Mouse (Mus musculus) neural tube, embryonic 15.5 days (tissue): ENCODE measurements at regions not wholly inside any gene's neighbourhood (a gene's known extent, or its start where the extent isn't known, plus 50 kb on each side); places are given as distances from the start of the nearest gene placed in this dataset.
A peak's percentile ranks its signal among the peaks of the same experiment; 100 is the strongest.

Experiments
- ATAC-seq: fragments of 200-750 bp; cut with Nextera tagmentation; 2 replicates; pipeline ENCODE4 v1.8.0; 2017; ENCODE audit warnings: mild to moderate bottlenecking, moderate TSS enrichment, moderate library complexity; ENCODE audit not compliant: low FRiP score
- H3K27ac ChIP-seq: fragments of 300-500 bp; sonication (generic); replicated peaks from 2 replicates; pipeline ENCODE4 v1.5.1; 2015; ENCODE audit warnings: mild to moderate bottlenecking, inconsistent platforms
- H3K27me3 ChIP-seq: fragments of 300-500 bp; sonication (generic); replicated peaks from 2 replicates; pipeline ENCODE4 v1.6.1; 2015; ENCODE audit warnings: inconsistent platforms
- H3K36me3 ChIP-seq: fragments of 300-500 bp; sonication (generic); 2 replicates; pipeline ENCODE4 v1.6.1; 2015; ENCODE audit warnings: inconsistent platforms
- H3K4me1 ChIP-seq: fragments of 300-500 bp; sonication (generic); 2 replicates; pipeline ENCODE4 v1.6.1; 2015; ENCODE audit warnings: inconsistent platforms
- H3K4me2 ChIP-seq: fragments of 300-500 bp; sonication (generic); 2 replicates; pipeline ENCODE4 v1.6.1; 2015; ENCODE audit warnings: inconsistent platforms, mild to moderate bottlenecking, moderate library complexity
- H3K4me3 ChIP-seq: fragments of 300-500 bp; sonication (generic); replicated peaks from 2 replicates; pipeline ENCODE4 v1.5.1; 2015; ENCODE audit warnings: mild to moderate bottlenecking, inconsistent platforms
- H3K9ac ChIP-seq: fragments of 300-500 bp; sonication (generic); replicated peaks from 2 replicates; pipeline ENCODE4 v1.6.1; 2015; ENCODE audit warnings: mild to moderate bottlenecking, inconsistent platforms
- H3K9me3 ChIP-seq: fragments of 300-500 bp; sonication (generic); replicated peaks from 2 replicates; pipeline ENCODE4 v1.6.1; 2016; ENCODE audit warnings: inconsistent platforms
- WGBS: fragments of 180-500 bp; shearing (Covaris S2); methylation state at CpG from one replicate; pipeline ENCODE4 v1.1.7; 2015; ENCODE audit warnings: mixed read lengths; 5-methylcytosine and 5-hydroxymethylcytosine counted together

DNA sequence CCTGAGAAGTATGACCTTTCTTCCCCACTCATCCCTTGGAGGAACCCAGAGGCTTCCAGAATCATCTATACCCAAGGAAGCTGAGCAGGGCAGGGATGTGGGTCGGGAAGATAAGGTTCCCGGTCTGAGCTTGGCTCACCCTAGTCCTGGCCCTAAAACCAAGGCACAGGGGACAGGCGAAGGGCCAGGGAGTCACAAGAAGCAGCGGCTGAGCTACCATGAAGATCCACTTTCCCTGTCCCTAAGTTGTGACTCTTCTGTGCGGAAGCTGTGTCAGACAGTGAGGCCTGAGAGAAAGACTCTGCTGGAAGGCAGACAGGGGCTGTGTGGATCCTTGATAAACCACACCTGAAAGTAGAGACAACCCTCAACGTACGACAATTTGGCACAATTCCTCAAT, 64.1 kb upstream of the Runx3 start:
- no peaks in the 10 kb centered on the region for H3K27me3 ChIP-seq
- H3K9ac ChIP-seq = no peak overlapping the region
- no peak overlapping the region for H3K27ac ChIP-seq
- H3K36me3 ChIP-seq = no peaks in the 10 kb centered on the region
- H3K4me1 ChIP-seq = no peaks in the 10 kb centered on the region
- no peak overlapping the region for H3K4me3 ChIP-seq
- no peak for ATAC-seq
- no peak overlapping the region for H3K4me2 ChIP-seq
- WGBS = 94% methylated on average over 7 of the region's 7 CpGs
- no peaks in the 10 kb centered on the region for H3K9me3 ChIP-seq

DNA sequence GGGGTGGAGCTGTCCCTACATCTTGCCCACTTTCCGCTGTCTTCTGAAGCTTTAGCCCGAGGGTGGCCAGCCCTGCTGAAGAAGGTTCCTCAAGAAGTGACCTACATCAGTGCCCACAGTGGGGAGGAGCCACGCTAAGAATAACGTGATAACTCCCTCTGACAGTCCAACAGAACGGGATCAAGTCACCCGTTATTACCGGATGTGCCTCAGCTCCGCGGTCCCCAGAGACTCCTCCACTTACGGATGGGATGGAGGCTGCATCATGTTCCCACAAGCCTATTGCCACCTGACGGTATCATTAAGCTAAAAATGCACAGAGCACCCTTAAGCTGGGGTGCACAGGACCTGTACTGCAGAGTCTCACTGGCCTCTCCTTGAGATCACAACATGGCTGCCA, 63.2 kb upstream of the Runx3 start:
- Histone ChIP-seq H3K27ac (no peak overlapping the region), H3K9ac (no peak overlapping the region), H3K4me1 (no peaks in the 10 kb centered on the region), H3K9me3 (no peaks in the 10 kb centered on the region), H3K36me3 (no peaks in the 10 kb centered on the region), H3K4me3 (no peak overlapping the region), H3K4me2 (no peak overlapping the region), H3K27me3 (no peaks in the 10 kb centered on the region)
- WGBS = 83% methylated on average over 11 of the region's 11 CpGs
- ATAC-seq = no peak

DNA sequence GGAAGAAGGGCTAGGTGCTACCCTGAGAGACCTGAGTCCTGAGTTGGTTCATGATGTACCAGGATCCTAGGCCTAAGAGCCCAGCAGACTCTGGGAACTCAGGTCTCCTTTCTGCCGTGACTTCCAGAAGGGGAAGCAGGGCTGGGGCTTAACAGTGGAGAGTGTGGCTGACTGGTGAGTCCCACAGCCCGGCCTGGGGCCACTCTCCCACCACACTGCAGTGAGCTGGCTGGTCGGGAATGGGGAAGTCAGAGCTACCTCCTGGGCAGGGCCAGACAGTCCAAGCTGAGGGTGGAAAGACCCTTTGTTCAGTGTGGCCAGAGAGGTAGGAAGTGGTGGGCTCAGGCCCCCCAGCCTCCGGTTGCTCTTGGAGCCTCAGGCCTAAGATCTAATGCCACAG, 61.6 kb upstream of the Runx3 start:
- Histone ChIP-seq H3K36me3 (no peaks in the 10 kb centered on the region), H3K9ac (no peak overlapping the region), H3K27me3 (no peaks in the 10 kb centered on the region), H3K4me1 (no peaks in the 10 kb centered on the region), H3K4me3 (no peak overlapping the region), H3K4me2 (no peak overlapping the region), H3K27ac (no peak overlapping the region), H3K9me3 (no peaks in the 10 kb centered on the region)
- ATAC-seq = no peak
- 85% methylated on average over 4 of the region's 4 CpGs for whole genome bisulfite sequencing

DNA sequence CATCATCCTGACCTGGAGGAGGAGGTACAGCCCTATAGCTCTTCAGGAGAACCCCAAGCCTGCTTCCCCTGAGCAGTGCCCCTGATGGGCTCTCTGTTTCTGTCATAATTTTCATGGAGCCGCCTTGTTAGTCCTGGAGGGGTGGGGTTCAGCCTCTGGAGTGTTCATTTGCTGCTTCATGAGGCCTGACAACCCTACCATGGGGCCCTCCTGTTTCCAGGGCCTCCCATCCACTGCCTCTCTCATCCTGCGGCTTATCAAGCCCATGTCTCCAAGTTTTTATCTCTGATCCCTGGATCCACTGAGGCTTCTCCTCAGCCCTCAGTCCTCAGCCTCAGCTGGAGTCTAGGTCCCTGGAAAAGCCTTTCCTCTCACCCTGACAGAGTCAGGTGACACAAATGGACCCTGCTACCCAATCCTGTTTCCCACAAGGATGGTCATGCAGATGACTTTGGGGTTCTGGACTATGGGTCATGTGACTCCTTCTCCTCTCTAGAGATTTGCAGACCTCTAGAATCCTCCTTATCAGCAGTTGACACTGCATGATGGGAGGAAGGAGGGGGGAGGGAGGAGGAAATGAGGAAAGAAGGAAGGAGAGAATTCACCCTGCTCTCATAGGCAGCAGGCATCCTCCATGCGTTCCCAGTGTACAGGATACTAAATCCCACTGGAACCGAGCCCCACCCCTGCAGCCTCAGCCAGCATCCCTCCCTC, 59.3 kb upstream of the Runx3 start:
- WGBS = 65% methylated on average over 4 of the region's 4 CpGs
- Histone ChIP-seq H3K9me3 (no peaks in the 10 kb centered on the region), H3K4me1 (no peaks in the 10 kb centered on the region), H3K27ac (no peak overlapping the region), H3K9ac (no peak overlapping the region), H3K4me3 (no peak overlapping the region), H3K4me2 (no peak overlapping the region), H3K27me3 (0 out of 2 replicates have a peak, but pooled peaks cover 5% of the 10 kb centered on the region), H3K36me3 (no peaks in the 10 kb centered on the region)
- no peak for ATAC-seq

DNA sequence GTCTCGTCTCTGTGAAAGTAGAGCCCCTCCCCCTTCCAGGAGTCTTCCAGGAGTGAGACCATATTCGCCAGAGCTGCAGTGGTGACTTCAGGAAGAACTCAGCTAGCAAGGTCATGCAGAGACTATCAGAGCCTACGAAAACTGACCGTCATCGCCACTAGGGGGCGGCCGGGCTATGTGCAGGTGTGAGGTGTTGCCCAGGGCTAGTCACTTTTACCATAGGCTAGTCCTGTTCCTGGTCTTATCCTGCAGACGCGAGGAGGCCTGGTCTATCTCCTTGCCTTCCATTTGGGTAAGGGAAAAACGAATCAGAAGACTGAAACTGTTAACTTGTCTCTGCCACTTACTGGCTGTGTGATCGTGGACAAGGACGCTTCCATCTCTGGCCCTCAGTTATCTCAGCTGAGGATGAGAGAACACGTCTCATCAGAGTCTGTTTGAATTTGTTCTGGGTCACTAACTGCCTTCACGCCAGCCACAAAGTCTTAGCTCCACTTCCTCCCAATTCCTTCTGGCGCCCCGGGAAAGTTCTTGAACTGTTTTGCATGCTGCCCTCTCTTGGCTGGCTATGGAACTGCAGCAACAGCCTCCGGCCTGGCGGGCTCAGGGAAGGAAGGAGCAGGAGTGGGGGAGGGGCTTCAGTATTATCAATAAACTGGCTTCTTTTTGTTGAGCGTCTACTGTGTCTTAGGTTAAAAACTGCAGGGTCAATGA, 53.5 kb upstream of the Runx3 start:
- no peak overlapping the region for H3K4me3 ChIP-seq
- H3K27ac ChIP-seq = no peak overlapping the region
- no peak overlapping the region for H3K9ac ChIP-seq
- WGBS = 10% methylated on average over 19 of the region's 19 CpGs
- H3K36me3 ChIP-seq = no peaks in the 10 kb centered on the region
- H3K4me2 ChIP-seq = peak overlapping the region; percentile 20; the same call in 1 of the 2 replicates
- H3K27me3 ChIP-seq = 0 out of 2 replicates have a peak, but pooled peaks cover 6% of the 10 kb centered on the region
- 0 out of 2 replicates have a peak, but pooled peaks cover 2% of the 10 kb centered on the region for H3K4me1 ChIP-seq
- ATAC-seq = no peak
- no peaks in the 10 kb centered on the region for H3K9me3 ChIP-seq

DNA sequence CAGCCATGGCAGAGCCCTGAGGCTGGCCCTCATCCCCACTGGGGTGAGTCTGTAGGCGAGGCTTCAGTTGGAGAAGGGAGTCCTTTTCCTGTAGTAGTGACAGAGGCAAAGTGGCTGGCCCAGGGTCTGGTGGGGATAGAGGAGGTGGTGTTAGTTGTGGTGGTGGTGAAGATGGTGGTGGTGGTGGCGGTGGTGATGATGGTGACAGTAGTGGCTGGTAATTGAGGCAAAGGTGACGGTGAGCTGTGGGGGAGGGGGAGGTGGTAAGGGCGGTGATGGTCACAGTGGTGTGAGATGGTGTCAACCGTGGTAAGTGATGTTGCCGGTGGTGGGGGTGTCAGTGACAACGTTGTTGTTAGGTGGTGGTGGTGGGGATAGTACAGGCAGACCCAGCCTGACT, 52.6 kb upstream of the Runx3 start:
- no peak overlapping the region for H3K4me2 ChIP-seq
- H3K27ac ChIP-seq = no peak overlapping the region
- WGBS = 90% methylated on average over 7 of the region's 7 CpGs
- H3K4me3 ChIP-seq = no peak overlapping the region
- 0 out of 2 replicates have a peak, but pooled peaks cover 2% of the 10 kb centered on the region for H3K4me1 ChIP-seq
- no peak for ATAC-seq
- H3K36me3 ChIP-seq = no peaks in the 10 kb centered on the region
- H3K9ac ChIP-seq = no peak overlapping the region
- 0 out of 2 replicates have a peak, but pooled peaks cover 6% of the 10 kb centered on the region for H3K27me3 ChIP-seq
- H3K9me3 ChIP-seq = no peaks in the 10 kb centered on the region

DNA sequence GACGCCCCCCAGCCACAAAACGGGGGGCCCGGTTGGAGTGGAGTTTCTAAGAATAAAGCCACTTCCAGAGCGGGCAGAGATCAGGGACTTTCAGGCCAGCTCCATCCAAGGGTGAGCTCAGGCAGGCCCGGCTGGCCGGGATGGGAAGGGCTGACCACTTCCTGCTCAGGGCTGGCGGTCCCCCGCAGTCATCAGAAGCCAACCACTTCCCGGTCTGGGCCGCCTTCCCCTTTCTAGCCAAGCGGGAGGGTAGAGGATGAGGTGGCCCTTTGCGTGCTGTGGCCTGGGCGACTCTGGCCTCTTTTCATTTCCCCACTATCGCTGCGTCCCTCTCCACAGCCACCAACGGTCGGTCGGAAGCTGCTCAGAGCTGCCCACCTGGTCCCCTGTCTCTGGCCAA, 50.6 kb upstream of the Runx3 start:
- 82% methylated on average over 18 of the region's 18 CpGs for WGBS
- Histone ChIP-seq H3K4me2 (no peak overlapping the region), H3K36me3 (no peaks in the 10 kb centered on the region), H3K9ac (no peak overlapping the region), H3K27ac (no peak overlapping the region), H3K9me3 (no peaks in the 10 kb centered on the region), H3K27me3 (0 out of 2 replicates have a peak, but pooled peaks cover 8% of the 10 kb centered on the region), H3K4me1 (0 out of 2 replicates have a peak, but pooled peaks cover 2% of the 10 kb centered on the region), H3K4me3 (no peak overlapping the region)
- ATAC-seq = no peak
